Mouse (Mus musculus) yolk sac, embryonic 10.5 days (tissue): Measurements from ENCODE around the gene Lnx1.
A peak's percentile ranks its signal among the peaks of the same experiment; 100 is the strongest.

Source experiments
- DNase-seq: peaks from one replicate; pipeline ENCODE4 v3.0.0-alpha.2; 2017; ENCODE audit warnings: low spot score

The Lnx1 gene

GRCm38 (mm10) chr5:74601965-74602364 lies 100.7 kb downstream of the Lnx1 start:
- no peak for DNase-seq

- DNase-seq, result no peak
These were observed 101.5 kb downstream of the Lnx1 start for GRCm38 (mm10) chr5:74601171-74601570.

- DNase-seq, result no peak
These were observed 102.7 kb downstream of the Lnx1 start for GRCm38 (mm10) chr5:74600010-74600409.

GRCm38 (mm10) chr5:74593147-74593546 lies 109.6 kb downstream of the Lnx1 start:
- DNase-seq, result peak; percentile 22

GRCm38 (mm10) chr5:74591413-74591812 lies 111.3 kb downstream of the Lnx1 start:
- DNase-seq, result no peak

- DNase-seq, result no peak
These were observed 113.6 kb downstream of the Lnx1 start for GRCm38 (mm10) chr5:74589133-74589532.

GRCm38 (mm10) chr5:74571767-74572166 lies 130.9 kb downstream of the Lnx1 start:
- no peak for DNase-seq

GRCm38 (mm10) chr5:74561151-74561550 lies 141.6 kb downstream of the Lnx1 start:
- no peak for DNase-seq

- no peak for DNase-seq
These were observed 153.1 kb downstream of the Lnx1 start for GRCm38 (mm10) chr5:74549566-74549965.

- no peak for DNase-seq
These were observed 157.1 kb downstream of the Lnx1 start for GRCm38 (mm10) chr5:74545606-74546005.
